In genomic region chr9:44562936-44563335, GRCm38 (mm10) we compare ENCODE assay signal across 32 mouse cellular contexts. TPM values are rescaled to one million over a fixed set of nuclear protein-coding genes. Genes with fewer than 3 reads are reported as not detected.
DNase-seq lines count a peak whose midpoint lies in the region; ATAC-seq lines count a peak whose summit lies in the region.
"Had no signal": no experiment of that assay in that cellular context is flagged by ENCODE, and none has a peak within 500 bp of the region (broad histone marks: within the 10 kb centered on the region; RNA-seq: fewer than 3 reads in every experiment).

No protein-coding gene starts in this region.

- no peak overlapping the region for H3K9ac ChIP-seq in liver, embryonic 15.5 days
- no peak overlapping the region for H3K9ac ChIP-seq in midbrain, embryonic 16.5 days (ENCODE audit: low read depth, low read length)
- H3K9ac ChIP-seq in intestine, embryonic 15.5 days: no peak overlapping the region
- H3K9ac ChIP-seq: embryonic facial prominence, embryonic 13.5 days; forebrain, embryonic 12.5 days; hindbrain, embryonic 15.5 days had no signal

- 63% methylated on average over 12 of the region's 12 CpGs for WGBS in liver, embryonic 15.5 days (ENCODE audit: insufficient replicate concordance)
- WGBS in midbrain, embryonic 16.5 days: 47% methylated on average over 12 of the region's 12 CpGs
- 53% methylated on average over 12 of the region's 12 CpGs for WGBS in intestine, embryonic 15.5 days

- H3K36me3 ChIP-seq in liver, embryonic 15.5 days (replicated peaks): no peaks in the 10 kb centered on the region
- no peaks in the 10 kb centered on the region for H3K36me3 ChIP-seq in midbrain, embryonic 16.5 days (ENCODE audit: control insufficient read depth, insufficient read depth, low read length)
- no peaks in the 10 kb centered on the region for H3K36me3 ChIP-seq in intestine, embryonic 15.5 days
- H3K36me3 ChIP-seq: embryonic facial prominence, embryonic 13.5 days; forebrain, embryonic 12.5 days; G1E; hindbrain, embryonic 15.5 days had no signal

- no peak overlapping the region; the same call in 1 of the 2 replicates for H3K4me2 ChIP-seq in liver, embryonic 15.5 days
- no peak overlapping the region for H3K4me2 ChIP-seq in midbrain, embryonic 16.5 days (ENCODE audit: low read length)
- no peak overlapping the region for H3K4me2 ChIP-seq in intestine, embryonic 15.5 days (replicated peaks)
- H3K4me2 ChIP-seq: embryonic facial prominence, embryonic 13.5 days; forebrain, embryonic 12.5 days; hindbrain, embryonic 15.5 days; midbrain, embryonic 11.5 days had no signal

- DNase-seq in thymus, postnatal 25 days: peak; percentile 16
- DNase-seq in thymus, postnatal 36 days: no peak
- DNase-seq in R1 (ENCODE audit: low read depth, low spot score): peak; percentile 49
- no peak for DNase-seq in left cerebral cortex, postnatal 10 days (ENCODE audit: extremely low spot score in 1 of 2, low spot score in 2 of 2)
- DNase-seq: adrenal gland, postnatal 10 days; B cell, adult 2 months; cerebellum, adult 8-10 months; cerebellum, postnatal 36 days; embryo, embryonic 11 days; gastrocnemius, adult 2 months; heart, postnatal 4 days; kidney, postnatal 36 days; right cerebral cortex, postnatal 25 days; spleen, adult 18-20 months; thymus, postnatal 14 days had no signal

- intact Hi-C loops in left cerebral cortex, postnatal 10 days (cut with DNase I): no loop called here

- H3K9me3 ChIP-seq in liver, embryonic 15.5 days (replicated peaks): no peaks in the 10 kb centered on the region
- H3K9me3 ChIP-seq in midbrain, embryonic 16.5 days (replicated peaks; ENCODE audit: control insufficient read depth, low read length, poor library complexity, severe bottlenecking): no peaks in the 10 kb centered on the region
- H3K9me3 ChIP-seq in intestine, embryonic 15.5 days: no peaks in the 10 kb centered on the region
- H3K9me3 ChIP-seq: embryonic facial prominence, embryonic 13.5 days; forebrain, embryonic 12.5 days; G1E; hindbrain, embryonic 15.5 days had no signal

- H3K27me3 ChIP-seq in liver, embryonic 15.5 days: no peaks in the 10 kb centered on the region
- H3K27me3 ChIP-seq in midbrain, embryonic 16.5 days (ENCODE audit: control insufficient read depth, insufficient read depth, low read depth, low read length): no peaks in the 10 kb centered on the region
- no peaks in the 10 kb centered on the region for H3K27me3 ChIP-seq in intestine, embryonic 15.5 days (replicated peaks)
- H3K27me3 ChIP-seq: embryonic facial prominence, embryonic 13.5 days; forebrain, embryonic 12.5 days; hindbrain, embryonic 15.5 days; Patski had no signal

- peaks cover 58% of the 10 kb centered on the region for H3K4me1 ChIP-seq in liver, embryonic 15.5 days (replicated peaks)
- H3K4me1 ChIP-seq in midbrain, embryonic 16.5 days (ENCODE audit: control insufficient read depth, insufficient read depth, low read length): no peaks in the 10 kb centered on the region
- H3K4me1 ChIP-seq in intestine, embryonic 15.5 days (replicated peaks): no peaks in the 10 kb centered on the region
- H3K4me1 ChIP-seq: embryonic facial prominence, embryonic 13.5 days had no signal

- ATAC-seq in liver, embryonic 15.5 days (ENCODE audit: insufficient read depth): no peak
- no peak for ATAC-seq in midbrain, embryonic 16.5 days
- no peak for ATAC-seq in intestine, embryonic 15.5 days
- ATAC-seq: intestine, postnatal 0 days; Patski had no signal

- H3K27ac ChIP-seq in liver, embryonic 15.5 days (replicated peaks): peak overlapping the region; percentile 79
- no peak overlapping the region for H3K27ac ChIP-seq in midbrain, embryonic 16.5 days (ENCODE audit: low read length)
- H3K27ac ChIP-seq in intestine, embryonic 15.5 days: no peak overlapping the region
- H3K27ac ChIP-seq: embryonic facial prominence, embryonic 13.5 days; forebrain, embryonic 12.5 days; gastrocnemius, adult 2 months; hindbrain, embryonic 15.5 days; left cerebral cortex, adult 2 months; liver, embryonic 14.5 days had no signal

- H3K4me3 ChIP-seq in liver, embryonic 15.5 days (replicated peaks): no peak overlapping the region
- H3K4me3 ChIP-seq in midbrain, embryonic 16.5 days (ENCODE audit: low read depth, low read length): no peak overlapping the region
- H3K4me3 ChIP-seq in intestine, embryonic 15.5 days (replicated peaks): no peak overlapping the region
- H3K4me3 ChIP-seq: embryonic facial prominence, embryonic 13.5 days; erythroblast, embryonic 14.5 days; forebrain, embryonic 12.5 days; gastrocnemius, adult 2 months; hindbrain, embryonic 15.5 days; left cerebral cortex, adult 2 months had no signal

RNA-seq across cellular contexts. Expression of gene Cxcr5, which starts 1.3 kb away (rescaled TPM):
- 0.13 TPM in 1 of 2 replicates, not detected in the other for polyA plus RNA-seq in liver, embryonic 15.5 days (2015; fragmentation: Nextera tagmentation; extraction: Ambion mirVana)
- 0.07 TPM in 1 of 2 replicates, not detected in the other for polyA plus RNA-seq in midbrain, embryonic 16.5 days (2015; fragmentation: Nextera tagmentation; extraction: Ambion mirVana)
- not detected for total RNA-seq in left cerebral cortex, postnatal 10 days (2021)
- 1.3 TPM in 2 replicates for polyA plus RNA-seq in intestine, embryonic 15.5 days (2015; fragmentation: Nextera tagmentation; extraction: Ambion mirVana)
- total RNA-seq: gastrocnemius, adult 2 months; layer of hippocampus, postnatal 10 days; left cerebral cortex, adult 2 months had no signal
- polyA plus RNA-seq: erythroblast, embryonic 14.5 days; G1E; heart, embryonic 14.5 days; hindbrain, embryonic 15.5 days; kidney, embryonic 14.5 days; neural tube, embryonic 11.5 days; Patski had no signal

RNA-seq across cellular contexts. Expression of gene Ddx6, which starts 41.8 kb away (rescaled TPM):
- polyA plus RNA-seq in liver, embryonic 15.5 days (2015; fragmentation: Nextera tagmentation; extraction: Ambion mirVana): 6.1 and 6.6 TPM in 2 replicates
- polyA plus RNA-seq in midbrain, embryonic 16.5 days (2015; fragmentation: Nextera tagmentation; extraction: Ambion mirVana): 15.2 and 19.1 TPM in 2 replicates
- 100 to 1,000 TPM; 114 to 115 TPM for total RNA-seq in left cerebral cortex, postnatal 10 days (2021)
- 14.6 and 14.7 TPM in 2 replicates for polyA plus RNA-seq in intestine, embryonic 15.5 days (2015; fragmentation: Nextera tagmentation; extraction: Ambion mirVana)

Comparison
In these comparisons a context has a peak if more than half of its experiments do, and no peak if none do; other contexts are left out.
1. DNase-seq: peak in thymus, postnatal 25 days (single experiment) and R1 (single experiment); none in thymus, postnatal 36 days (0 of 2) and left cerebral cortex, postnatal 10 days (0 of 2).